Mouse (Mus musculus) heart, postnatal 10 days (tissue): ENCODE data around the gene Aurkb. TPM values are rescaled to one million over a fixed set of nuclear protein-coding genes. Genes with fewer than 3 reads are reported as not detected.
"Not testable (repeated sequence)": the region's sequence is repeated elsewhere in the genome, so short reads cannot be mapped to it uniquely, and the experiment has no call there.

Source experiments
- DNase-seq, 2 experiments: peaks; one replicate each; pipeline ENCODE4 v3.0.0; 2021
- intact Hi-C: fragments of 180-260 bp; cut with DNase I; formaldehyde crosslinking; loops from one replicate; pipeline ENCODE4 v1.15.1; 2025
- total RNA-seq, 2 experiments: library from RNA; stranded (reverse); gene quantifications; 2 replicates each; pipeline ENCODE4 v1.2.3; 2021

Aurkb gene
- 10 to 100 TPM; 11.6 to 15.4 TPM for total RNA-seq

- peak; percentile 89 to 91 for DNase-seq
- intact Hi-C loops, result no loop called here
Measured at GRCm38 (mm10) chr11:69045531-69046394, at the start of gene Aurkb. Aurkb (plus strand) TSS chr11:69045647.

DNA sequence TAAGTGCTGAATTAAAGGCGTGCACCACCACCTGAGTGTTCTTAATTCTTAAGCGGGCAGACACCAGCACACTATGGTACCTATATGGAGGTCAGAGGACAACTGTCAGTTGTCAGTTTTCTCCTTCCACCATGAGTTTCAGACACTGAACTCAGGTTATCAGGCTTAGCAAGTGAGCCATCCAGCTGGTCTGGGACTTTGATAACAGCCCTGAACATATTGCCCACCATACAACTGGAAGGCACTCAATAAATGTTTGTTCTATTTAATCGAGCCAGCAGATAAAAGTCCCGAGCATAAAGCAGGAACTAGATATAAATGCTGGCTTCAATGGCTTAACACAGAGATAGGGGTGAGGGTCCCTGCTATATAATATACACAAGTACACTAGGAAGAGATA is 48.4 kb upstream of the Aurkb start:
- intact Hi-C loops, result no loop called here
- DNase-seq, result no peak

DNA sequence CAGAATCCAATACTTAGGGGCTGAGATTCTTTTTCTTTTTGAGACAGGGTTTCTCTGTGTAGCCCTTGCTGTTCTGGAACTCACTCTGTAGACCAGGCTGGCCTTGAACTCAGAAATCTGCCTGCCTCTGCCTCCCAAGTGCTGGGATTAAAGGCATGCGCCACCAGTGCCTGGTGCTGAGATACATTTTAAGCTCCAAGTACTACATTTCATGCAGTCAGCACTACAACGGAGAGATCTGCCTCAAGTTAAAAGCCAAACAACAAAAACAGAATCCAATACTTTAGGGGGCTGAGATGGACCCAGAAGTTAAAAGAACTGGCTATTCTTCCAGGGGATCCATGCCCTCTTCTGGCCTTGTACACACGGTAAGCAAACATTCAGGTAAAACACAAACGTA is 42.7 kb upstream of the Aurkb start:
- intact Hi-C loops, DNase-seq: not testable (repeated sequence)

DNA sequence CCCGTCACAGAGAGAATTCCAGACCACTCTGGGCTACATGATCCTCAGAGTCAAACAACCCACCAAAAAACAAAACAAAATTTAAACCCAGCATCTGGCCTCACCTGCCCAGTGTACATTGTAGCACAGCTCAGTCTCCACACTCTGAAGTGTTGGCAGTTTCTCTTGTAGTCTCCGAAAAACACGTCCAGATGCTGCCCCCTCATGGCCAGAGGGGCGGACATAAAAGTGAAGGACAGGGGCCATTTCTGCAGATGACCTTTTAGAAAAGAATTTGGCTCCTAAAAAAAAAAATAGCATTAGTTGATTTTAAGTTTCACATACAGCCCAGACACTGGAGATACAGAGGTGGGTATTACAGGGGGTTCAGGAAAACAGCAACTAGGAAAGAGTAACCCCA is 41.9 kb upstream of the Aurkb start:
- DNase-seq, result peak; percentile 27 to 53
- intact Hi-C loops, result no loop called here

DNA sequence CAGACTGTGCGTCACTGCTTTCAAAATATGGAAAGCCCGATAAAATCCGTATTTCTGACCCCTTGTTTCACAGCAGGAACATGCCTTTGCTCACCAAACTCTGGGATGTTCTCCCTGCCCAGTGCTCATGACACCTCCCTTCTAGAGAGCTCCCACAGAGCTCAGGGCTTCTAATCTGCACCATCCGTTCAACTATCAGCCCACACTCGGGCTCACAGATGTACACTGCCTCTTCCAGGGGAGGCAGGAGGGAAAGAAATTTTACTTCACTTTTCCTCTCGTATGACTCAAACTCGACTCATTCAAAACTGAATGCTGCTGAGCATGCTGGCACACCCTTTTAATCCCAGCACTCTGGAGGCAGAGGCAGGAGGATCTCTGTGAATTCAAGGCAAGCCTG is 40.3 kb upstream of the Aurkb start:
- no peak for DNase-seq

DNA sequence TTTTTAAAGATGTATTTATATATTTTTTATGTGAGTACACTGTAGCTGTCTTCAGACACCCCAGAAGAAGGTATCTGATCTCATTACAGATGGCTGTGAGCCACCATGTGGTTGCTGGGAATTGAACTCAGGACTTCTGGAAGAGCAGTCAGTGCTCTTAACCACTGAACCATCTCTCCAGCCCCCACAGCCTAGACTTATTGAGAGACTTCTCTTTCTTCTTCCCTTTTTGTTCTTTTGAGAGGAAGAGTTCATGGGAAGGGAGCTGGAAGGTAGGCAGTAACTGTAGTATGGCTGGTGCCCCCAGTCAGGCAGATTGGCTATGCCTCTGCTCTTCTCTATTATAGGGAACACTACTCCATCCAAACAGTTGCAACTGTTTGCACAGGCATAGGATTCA is 38.9 kb upstream of the Aurkb start:
- intact Hi-C loops, result not testable (repeated sequence)

More for the DNA sequence above, 40.3 kb upstream of the Aurkb start:
- intact Hi-C loops, result no loop called here

GRCm38 (mm10) chr11:69008182-69009121 is 37.0 kb upstream of the Aurkb start, which contains the start of gene Pfas:
Pfas (minus strand) TSS chr11:69008460.
- intact Hi-C loops, result no loop called here
- peak; percentile 92 to 95 for DNase-seq

More for the DNA sequence above, 38.9 kb upstream of the Aurkb start:
- DNase-seq, result not testable (repeated sequence)

- intact Hi-C loops, result no loop called here
- DNase-seq, result no peak
Measured at GRCm38 (mm10) chr11:69009508-69009907, 35.9 kb upstream of the Aurkb start.

- DNase-seq, result no peak
- intact Hi-C loops, result no loop called here
Measured at GRCm38 (mm10) chr11:69010400-69011323, 34.8 kb upstream of the Aurkb start.

GRCm38 (mm10) chr11:69011445-69011844 is 34.0 kb upstream of the Aurkb start:
- DNase-seq, intact Hi-C loops: not testable (repeated sequence)

DNA sequence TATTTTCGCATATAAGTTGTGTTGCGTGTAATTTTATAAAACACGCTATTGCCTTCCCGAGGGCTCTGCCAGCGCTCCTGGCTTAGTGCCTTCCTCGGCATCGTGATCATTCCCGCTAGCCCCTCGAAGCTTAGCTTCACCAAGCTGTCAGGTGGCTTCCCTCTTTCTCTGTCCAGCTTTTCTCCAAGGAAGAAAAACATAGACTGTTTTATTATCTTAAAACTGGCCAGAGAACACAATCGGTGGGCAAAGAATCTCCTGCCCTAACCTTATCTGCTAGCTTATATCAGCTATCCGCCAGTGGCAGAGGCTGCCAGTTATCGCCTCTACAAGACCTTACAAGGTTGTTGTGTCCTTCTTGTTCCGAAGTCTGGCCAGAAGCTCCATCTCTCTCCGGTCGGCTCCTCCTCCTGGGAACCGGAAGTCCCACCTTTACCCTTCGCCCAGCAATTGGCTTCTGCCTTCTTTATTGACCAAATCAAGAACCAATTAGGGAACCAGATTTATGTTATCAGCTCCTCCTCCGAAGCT is 33.3 kb upstream of the Aurkb start:
- intact Hi-C loops, result no loop called here

DNA sequence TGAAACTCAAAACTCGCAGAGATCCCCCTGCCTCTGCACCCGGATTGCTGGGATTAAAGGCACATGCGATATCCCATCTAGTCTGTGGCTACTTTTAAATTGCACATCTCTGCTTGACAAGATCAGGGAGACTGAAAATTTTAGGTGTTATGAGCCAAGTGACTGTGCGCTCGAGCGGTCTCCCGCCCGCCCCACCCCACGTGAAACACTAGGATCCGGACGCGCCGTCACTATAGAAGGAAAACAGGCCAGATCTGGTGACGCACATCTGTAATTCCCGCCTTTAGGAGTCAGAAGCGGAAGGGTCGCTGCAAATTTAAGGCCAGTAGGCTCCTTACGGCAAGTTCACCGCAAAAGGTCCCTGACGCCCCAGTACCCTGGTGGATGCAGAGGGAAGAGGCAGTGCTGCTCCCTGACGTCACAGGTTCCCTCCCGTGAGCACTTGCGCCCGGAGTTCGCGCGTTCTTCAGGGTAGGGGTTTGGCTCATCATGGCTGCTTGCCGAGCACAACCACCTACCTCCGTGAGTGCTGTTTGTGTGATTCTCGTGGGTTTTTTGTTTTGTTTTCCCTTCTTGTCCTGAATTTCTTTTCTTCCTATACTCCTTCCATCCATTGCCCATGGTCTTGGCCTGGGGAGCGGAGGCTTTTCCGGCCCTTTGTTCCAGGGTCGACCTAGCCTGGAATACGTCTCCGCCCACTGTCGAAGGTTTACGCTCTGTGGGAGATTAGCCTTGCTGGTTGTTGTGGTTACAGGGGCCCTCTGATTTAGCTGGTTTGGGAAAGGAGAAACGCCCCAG is 29.6 kb upstream of the Aurkb start, which contains the start of gene Ctc1:
Ctc1 (plus strand) TSS at position 268 of the 798 bp plus-strand sequence.
- DNase-seq, result peak; percentile 94 to 96
- intact Hi-C loops, result loop anchor here (1.0 kb wide), 1 partner anchor 20 kb away; no protein-coding TSS in a partner anchor

More for the DNA sequence above, 33.3 kb upstream of the Aurkb start:
- peak; percentile 94 to 95 for DNase-seq

DNA sequence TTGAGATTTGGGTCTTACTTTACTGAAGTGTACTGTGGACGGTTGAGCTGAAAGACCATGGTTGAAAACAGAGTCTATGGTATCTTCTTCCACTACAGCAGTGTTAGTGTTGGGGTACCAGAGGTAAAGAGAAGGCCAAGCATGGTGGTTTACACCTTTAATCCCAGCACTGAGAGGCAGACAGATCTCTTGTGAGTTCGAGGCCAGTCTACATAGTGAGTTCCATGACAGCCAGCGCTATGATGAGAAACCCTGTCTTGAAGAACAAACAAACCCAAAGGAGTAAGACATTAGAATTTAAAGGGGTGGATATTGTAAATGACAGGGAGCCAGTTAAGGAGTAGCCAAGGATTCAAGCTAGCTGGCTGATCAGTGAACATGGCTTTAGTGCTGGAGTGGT is 28.7 kb upstream of the Aurkb start:
- DNase-seq, result no peak
- intact Hi-C loops, result loop anchor here (1.0 kb wide), 1 partner anchor 20 kb away; no protein-coding TSS in a partner anchor

DNA sequence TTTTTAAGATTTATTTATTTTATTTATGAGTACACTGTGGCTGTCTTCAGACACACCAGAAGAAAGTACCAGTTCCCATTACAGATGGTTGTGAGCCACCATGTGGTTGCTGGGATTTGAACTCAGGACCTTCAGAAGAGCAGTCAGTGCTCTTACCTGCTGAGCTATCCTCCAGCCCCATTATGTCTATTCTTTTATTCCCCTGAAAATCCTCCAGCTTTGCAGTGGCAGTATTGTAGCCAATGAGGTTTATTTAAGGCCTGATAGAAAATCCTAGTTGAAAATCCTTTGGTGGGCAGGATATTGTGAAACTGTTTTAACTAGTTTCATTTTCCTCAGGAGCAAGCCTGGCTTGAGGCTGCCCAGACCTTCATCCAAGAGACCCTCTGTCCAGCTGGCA is 24.8 kb upstream of the Aurkb start:
- intact Hi-C loops, result no loop called here
- DNase-seq, result no peak

- intact Hi-C loops, result no loop called here
- no peak for DNase-seq
Measured at GRCm38 (mm10) chr11:69026562-69026961, 18.9 kb upstream of the Aurkb start.

GRCm38 (mm10) chr11:69028805-69029204 is 16.6 kb upstream of the Aurkb start:
- DNase-seq, result no peak
- intact Hi-C loops, result no loop called here

GRCm38 (mm10) chr11:69033552-69033951 is 11.9 kb upstream of the Aurkb start:
- intact Hi-C loops, result no loop called here
- no peak for DNase-seq

GRCm38 (mm10) chr11:69034585-69034984 is 10.9 kb upstream of the Aurkb start:
- no peak for DNase-seq
- intact Hi-C loops, result no loop called here

GRCm38 (mm10) chr11:69035411-69035810 is 10.0 kb upstream of the Aurkb start:
- intact Hi-C loops, result loop anchor here (5.0 kb wide), 1 partner anchor 68 kb away; the partner anchor contains the start of gene Slc25a35
- no peak for DNase-seq
